Mouse (Mus musculus) layer of hippocampus, adult 8-10 months (tissue): ENCODE data around the gene Dck. TPM values are rescaled to one million over a fixed set of nuclear protein-coding genes. Genes with fewer than 3 reads are reported as not detected.
A peak's percentile ranks its signal among the peaks of the same experiment; 100 is the strongest.
"Not testable (repeated sequence)": the region's sequence is repeated elsewhere in the genome, so short reads cannot be mapped to it uniquely, and the experiment has no call there.

Source experiments
- DNase-seq, 2 experiments: peaks; one replicate each; pipeline ENCODE4 v3.0.0; 2022; ENCODE audit warnings: low spot score in 2 of 2
- total RNA-seq, 4 experiments: library from RNA; stranded (reverse); gene quantifications; 2 replicates each; pipeline ENCODE4 v1.2.4; 2022

The Dck gene
- total RNA-seq: 10 to 100 TPM; 12.1 to 14.0 (median 12.9) TPM

DNA sequence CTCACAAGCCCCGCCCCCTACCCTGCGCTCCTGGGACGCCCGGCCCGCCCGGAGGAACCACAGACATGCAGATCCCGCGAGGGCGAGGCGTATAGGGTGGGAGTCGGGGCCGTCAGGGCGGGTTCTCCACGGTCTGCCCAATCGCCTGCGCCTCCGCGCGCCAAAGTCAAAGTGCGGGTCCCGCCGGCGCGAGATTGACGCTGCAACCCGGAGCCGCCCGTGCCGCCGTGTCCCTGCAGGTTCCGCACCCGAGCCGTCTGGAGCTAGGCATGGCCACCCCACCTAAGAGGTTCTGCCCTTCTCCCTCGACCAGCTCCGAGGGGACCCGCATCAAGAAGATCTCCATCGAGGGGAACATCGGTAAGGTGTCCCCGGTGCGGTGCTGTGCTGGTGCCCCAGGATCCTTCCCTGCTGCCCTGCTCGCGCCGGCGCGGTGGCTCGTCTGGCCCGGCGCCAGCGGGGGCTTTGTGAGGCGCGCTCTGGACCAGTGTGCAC is at the start of gene Dck:
Gene Dck (plus strand): TSS at position 10 of the 495 bp plus-strand sequence.
- DNase-seq: peak; percentile 93 to 95

DNA sequence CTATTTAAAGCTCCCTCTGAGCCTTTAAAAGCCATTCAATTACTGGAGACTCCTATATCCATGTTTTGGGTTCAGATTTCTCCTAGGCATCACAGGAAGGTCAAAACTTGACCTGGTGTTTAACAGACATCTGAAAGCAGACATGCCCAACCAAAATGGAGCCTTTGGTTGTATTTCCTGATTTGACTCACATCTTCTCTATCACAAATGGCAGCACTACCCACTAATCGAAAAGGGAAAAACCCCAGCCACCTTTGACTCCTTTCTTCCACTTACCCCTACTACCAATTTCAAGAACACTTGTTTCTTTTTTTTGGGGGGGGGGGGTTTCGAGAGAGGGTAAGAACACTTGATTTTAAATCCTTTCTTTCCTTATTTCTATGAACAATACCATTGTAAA is 47.8 kb upstream of the Dck start:
- DNase-seq: no peak

DNA sequence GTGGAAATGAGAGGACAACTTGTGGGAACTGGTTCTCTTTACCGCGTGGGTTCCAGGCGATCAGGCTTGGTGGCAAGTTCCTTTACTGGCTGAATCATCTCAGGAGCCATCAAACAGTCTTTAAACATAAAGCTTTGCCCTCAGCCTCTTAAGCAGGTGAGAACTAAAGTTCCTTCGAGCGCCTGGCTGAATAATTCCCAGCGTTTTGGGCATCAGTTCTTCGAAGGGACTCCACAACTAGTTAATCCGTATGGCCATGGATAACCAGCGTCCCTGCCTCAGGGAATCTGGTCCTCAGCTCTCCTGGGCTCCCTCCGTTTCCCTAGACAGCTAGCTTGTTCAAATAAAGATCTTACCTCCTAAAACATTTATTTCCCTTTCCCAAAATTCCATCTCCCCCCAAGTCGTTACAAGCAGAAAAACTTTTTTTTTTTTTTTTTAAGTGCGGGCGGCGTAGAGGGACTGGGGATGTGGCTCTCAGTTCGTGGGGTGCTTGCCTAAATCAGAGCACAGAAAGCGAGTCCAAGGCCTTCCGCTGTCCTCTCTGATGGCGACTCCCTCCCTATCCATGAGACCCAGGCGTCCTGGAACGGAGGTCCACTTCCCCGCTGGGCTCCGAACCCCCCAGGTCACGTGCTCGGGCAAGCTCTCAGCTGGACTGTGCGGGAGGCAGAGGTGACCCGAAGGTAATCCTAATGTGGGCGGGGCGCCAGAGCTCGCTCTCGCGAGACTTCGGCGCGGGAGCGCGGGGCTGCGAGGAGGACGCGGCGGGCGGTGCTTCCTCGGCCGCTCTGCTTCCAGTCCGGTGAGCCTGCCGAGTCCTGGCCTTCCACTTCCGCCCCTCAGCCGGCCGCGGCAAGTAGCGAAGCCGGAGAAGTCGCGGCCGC is 44.4 kb upstream of the Dck start, which contains the start of gene Mob1b:
Gene Mob1b (plus strand): TSS at position 740 of the 887 bp plus-strand sequence.
- DNase-seq: peak; percentile 90 to 97

DNA sequence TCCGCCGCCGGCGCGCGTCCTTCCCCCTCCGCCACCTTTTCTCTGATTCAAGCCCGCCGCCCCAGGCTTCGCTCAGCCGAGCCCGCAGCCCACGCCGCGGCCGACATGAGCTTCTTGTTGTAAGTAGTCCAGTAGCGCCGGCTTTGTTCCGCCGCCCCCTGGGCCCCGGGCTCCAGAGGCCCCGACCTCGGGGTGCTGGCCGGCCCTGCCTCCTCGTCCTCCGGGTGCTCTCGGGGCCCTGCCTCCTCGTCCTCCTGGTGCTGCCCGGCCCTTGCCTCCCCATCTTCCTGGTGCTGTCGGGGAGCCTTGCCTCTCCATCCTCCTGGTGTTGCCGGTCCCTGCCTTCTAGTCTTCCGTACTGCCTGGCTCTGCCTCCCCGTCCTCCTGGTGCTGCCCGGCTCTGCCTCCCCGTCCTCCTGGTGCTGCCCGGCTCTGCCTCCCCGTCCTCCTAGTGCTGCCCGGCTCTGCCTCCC is 43.8 kb upstream of the Dck start:
- peak in 1 of 2 experiments; percentile 14 for DNase-seq

DNA sequence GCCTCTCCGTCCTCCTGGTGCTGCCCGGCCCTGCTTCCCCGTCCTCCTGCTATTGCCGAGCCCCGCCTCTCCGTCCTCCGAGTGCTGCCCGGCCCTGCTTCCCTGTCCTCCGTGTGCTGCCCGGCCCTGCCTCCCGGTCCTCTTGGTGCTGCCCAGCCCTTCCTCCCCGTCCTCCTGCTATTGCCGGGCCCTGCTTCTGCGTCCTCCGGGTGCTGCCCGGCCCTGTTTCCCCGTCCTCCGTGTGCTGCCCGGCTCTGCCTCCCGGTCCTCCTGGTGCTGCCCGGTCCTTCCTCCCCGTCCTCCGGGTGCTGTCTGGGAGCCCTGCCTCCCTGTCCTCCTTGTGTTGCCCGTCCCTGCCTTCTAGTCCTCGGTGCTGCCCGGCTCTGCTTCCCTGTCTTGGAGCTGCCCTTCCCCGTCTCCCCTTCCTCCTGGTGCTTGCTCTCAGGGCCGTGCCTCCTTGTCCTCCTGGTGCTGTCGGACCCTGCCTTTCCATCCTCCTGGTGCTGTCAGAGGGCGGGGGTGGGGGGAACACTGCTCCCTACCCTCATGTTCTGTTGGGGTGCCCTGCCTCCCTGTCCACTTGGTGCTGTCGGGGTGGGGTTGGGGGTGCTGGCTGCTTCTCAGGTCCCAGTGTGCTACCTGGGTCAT is 43.1 kb upstream of the Dck start:
- DNase-seq: peak; percentile 11

DNA sequence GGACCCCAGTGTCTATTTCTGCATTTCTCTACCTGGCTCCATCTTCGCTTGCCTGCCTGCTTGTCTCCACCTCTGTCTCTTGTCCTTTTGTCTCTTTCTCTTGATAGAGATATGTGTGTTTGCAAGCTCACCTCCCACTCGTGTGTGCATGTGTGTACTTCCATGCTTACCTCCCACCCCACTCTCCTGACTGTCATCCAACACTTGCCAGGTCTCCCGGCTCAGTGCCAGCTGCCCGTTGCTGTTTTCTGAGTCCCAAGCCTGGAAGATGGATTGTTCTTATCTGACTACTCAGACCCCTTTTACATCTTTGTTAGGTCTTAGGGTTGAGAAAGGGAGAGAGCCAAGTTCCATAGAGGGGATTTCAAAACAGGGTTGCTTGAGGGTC is 42.6 kb upstream of the Dck start:
- peak in 1 of 2 experiments; percentile 11 for DNase-seq

DNA sequence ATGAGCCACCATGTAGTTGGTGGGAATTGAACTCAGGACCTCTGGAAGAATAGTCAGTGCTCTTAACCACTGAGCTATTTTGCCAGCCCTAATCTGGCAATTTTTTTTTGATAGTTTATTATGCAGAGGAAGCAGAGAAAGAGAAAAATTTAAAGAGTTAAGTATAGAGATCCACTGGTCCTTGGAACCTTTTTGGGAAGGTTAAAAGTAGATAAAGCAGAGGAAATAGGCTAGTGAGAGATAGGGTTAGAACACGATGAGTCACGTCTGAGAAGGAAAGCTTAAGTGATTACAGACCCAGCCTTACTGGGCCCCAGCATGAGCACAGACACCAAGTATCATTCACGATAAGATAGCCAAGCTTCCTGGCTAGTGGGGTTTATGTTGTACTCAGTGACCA is 40.8 kb upstream of the Dck start:
- DNase-seq: no peak

DNA sequence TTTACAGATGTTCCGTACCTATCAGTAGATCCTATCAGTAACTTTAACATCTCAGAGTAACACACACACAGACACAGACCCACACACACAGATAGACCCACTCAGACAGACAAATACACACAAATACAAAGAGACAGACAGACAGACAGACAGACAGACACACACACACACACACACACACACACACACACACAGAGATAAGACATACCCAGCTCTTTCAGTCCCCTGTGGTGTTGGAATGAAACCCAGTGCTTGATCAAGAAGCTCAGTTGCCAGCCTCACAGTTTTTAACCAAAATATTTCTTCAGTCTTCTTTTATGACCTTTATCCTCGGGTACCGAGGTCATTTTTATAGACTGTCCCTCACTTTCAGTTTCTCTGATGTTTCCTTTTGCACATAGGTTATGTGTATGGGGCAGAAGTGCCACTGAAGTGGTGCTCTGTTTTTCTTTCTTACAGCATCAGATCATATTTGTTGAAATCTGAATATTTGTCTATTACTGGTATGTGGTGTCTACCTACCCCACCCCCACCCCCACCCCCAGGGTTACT is 37.1 kb upstream of the Dck start:
- DNase-seq: no peak

DNA sequence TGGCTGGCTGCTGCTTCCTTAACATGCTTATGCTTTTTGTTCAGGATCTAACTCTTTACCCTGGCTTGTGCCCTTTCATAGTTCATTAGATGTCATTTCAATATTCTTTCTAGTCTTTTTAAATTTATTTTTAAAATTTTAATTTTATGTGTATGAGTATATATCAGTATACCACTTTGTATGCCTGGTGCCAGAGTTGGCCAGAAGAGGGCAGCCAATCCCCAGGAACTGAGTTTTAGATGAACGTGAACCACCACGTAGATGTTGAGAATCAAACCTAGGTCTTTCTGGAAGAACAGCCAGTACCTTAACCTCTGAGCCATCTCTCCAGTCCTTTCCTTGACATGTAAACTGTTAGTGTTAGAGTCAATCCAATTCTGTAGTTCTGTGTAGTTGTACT is 30.0 kb upstream of the Dck start:
- DNase-seq: no peak

DNA sequence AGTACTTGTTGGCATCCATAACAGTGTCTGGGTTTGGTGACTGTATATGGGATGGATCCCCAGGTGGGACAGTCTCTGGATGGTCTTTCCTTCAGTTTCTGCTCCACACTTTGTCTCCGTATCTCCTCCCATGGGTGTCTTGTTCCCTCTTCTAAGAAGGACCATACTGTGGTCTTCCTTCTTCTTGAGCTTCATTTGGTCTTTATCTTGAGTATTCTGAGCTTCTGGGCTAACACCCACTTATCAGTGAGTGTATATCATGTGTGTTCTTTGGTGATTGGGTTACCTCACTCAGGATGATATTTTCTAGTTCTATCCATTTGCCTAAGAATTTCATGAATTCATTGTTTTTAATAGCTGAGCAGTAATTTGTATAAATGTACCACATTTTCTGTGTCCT is 23.7 kb upstream of the Dck start:
- not testable (repeated sequence) for DNase-seq

DNA sequence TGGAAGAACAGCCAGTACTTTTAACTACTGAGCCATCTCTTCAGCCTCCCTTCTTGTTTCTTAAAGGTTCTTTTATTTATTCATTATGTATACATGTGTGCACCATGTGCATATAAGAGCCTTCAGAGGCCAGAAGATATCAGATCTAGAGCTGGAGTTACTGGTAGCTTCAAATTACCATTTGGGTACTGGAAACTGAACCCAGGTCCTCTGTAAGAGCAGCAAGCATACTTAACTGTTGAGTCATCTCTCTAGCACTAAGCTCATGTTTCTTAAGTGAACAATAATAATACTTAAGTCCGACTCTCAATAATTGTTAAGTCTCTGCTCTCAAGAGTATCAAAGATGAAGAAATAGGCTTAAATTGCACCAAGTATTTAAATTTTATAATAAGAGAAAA is 17.0 kb upstream of the Dck start:
- DNase-seq: no peak

DNA sequence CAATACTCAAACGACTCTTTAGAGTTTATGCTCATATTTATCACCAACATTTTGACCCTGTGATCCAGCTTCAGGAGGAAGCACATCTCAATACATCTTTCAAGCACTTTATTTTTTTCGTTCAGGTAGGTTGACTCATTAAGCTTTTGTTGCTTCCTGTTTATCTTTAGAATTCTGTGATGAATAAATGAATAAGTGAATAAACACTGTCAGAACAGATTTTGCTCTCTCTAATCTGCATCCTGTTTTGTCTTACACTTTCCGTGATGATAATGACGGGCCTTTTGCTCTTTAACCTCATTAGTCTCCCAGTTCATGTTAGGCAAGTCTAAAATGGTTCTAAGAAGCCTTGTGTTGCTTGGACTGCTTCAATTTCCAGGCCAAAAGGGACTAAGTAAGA is 11.6 kb upstream of the Dck start:
- DNase-seq: no peak

DNA sequence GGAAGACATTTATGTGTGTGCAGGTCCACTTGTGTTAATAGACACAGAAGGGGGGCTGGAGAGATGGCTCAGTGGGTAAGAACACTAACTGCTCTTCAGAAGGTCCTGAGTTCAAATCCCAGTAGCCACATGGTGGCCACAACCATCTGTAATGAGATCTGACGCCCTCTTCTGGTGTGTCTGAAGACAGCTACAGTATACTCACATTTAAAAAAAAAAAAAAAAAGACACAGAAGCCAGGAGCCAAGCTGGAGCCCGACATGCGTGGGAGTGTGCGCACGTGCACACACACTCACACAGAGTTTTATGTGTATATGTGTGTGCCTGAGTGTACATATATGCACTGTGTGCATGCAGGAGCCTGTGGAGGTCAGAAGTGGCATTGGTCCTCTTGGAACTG is 2.2 kb upstream of the Dck start:
- no peak for DNase-seq

DNA sequence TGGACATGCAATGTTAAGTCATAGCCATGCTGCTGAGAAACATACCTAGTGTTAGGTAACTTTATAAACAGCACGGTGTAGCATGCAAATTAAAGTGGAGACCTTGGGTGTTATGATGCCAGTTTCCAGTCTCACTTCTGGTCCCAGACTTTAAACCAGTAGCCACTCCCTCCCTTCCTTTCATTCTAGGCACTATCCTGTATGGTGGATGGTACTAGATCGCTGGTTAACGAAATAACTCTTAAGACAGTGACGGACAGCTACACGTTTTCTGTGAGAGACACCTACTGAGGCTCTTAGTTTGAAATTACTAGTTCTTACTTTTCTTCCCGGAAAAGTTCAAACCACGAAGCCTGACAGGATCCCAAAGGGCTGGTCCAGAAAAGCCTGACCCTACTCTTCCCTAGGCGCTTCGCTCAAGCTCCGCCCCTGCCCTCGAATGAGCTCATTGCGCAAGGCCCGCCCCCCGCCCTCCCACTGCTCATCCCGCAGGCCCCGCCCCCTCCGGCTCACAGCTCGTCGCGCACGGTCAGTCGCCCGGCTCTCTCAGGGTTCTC is 288 bp upstream of the Dck start:
- DNase-seq: no peak

DNA sequence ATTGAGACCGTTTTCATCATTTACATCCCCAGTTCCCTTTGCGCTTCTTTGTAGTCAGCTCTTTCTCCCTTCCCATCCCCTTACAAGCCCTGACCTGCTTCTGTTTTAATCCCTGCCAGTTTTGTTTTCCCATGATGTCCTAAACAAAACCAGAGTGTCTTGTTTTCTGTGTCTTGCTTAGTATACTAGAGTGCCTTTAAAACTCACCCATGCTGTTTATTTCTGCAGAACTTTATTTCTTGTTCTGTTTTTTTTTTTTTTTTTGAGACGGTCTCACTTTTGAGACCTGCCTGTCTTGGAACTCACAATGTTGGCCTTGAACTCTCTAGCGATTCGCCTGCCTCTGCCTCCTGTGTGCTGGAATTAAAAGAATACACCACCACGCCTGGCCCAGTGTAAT is 791 bp downstream of the Dck start:
- no peak for DNase-seq

DNA sequence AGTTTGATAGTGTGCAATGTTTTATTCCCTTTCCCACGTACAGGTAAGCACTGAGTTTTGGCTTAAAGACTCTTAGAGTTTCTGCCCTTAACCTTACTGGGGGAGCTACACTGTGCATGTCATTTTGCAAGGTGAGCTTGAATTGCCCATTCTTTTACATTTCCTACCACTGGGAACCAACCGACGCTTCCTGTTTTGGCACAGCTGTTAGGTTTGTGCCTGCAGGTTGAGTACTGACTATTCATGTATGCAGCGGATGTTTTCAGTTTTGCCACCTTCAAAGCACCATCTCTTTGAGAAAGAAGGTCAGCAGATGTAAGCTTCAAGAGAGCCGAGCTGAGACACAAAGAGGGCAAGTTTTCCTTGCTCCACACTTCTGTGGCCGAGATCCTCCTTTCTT is 1.3 kb downstream of the Dck start:
- no peak for DNase-seq

DNA sequence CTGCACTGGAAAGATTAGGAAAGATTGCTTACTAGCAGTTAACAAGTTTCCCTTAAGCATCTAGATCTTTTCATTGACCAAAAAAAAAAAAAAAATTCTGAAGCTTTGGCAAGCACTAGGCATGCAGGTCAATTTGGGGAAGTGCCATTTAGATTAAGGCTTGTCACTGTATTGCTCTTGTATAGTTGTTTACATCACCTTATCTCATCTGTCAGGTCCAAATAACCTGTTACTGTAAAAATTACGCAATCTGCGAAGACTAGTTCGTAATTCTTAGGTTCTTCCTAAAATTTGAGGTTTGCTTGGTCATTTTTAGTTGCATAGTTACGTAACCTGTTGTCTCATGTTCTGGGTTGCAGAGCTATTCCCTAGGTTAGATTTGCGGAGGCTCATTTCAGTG is 2.1 kb downstream of the Dck start:
- DNase-seq: no peak

DNA sequence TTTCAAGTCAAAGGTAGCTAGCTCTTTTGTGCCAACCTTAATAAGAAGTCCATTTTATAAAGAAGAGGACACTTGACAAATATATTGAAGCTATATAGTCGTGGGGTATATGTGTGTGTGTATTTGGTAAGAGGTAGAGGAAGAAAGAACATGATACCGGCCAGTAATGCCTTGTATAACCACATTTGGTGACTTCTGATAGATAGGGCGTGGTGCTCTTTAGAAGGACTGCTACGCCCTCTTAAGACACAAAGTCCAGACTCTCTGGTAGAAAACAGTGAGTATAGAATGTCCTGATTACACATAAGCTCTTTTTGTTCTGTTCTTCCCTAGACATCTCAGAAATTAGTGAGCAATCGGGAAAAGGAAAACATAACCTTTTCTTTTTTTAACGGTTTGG is 3.4 kb downstream of the Dck start:
- no peak for DNase-seq

DNA sequence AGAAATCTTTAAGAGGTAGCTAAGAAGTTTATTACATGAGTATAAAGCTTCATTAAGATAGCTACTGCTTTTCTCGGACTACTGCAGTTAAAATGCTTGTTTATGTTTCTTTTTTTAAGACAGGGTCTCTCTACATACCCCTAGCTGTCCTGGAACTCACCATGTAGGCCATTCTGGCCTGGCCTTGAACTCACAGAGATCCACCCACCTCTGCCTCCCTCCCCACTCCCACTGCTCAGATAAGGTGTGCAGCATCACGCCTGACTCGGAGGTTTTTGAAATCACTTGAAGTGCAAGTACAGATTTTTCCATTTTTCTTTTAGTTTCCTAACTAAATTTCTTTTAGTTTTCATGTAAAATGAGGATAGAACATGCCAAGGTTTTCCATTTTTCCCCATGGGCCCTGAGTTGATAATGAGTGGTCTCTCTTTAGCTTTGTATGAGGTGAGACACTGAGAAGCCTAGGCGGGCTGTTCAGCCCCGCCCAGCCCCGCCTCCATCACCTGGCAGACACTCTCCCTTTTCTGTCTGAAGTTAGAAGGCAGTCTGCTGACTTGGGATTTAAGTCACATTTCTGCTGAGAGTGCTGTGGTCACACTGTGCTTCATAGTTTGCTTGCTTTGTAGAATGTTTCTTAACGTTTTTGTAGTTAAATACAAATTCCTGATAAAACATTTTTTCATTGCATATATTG is 17.4 kb downstream of the Dck start:
- no peak for DNase-seq

DNA sequence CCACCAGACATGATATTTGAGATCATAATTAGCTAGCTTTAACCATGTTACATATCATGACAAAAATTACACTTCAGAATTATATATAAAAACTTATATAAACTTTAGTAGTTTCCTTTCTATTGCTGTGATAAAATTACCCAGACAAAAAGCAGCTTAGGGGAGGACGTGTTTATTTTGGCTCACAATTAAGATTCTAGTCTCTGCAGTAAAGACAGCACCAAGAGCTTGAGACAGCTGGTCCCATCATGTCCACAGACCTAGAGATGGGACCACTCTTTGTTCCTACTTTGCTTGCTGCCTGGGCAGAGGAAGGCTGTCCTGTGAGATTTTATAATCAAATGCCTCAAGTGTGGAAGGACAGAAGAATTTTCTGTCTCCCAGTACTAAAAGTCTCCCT is 20.3 kb downstream of the Dck start:
- DNase-seq: no peak

DNA sequence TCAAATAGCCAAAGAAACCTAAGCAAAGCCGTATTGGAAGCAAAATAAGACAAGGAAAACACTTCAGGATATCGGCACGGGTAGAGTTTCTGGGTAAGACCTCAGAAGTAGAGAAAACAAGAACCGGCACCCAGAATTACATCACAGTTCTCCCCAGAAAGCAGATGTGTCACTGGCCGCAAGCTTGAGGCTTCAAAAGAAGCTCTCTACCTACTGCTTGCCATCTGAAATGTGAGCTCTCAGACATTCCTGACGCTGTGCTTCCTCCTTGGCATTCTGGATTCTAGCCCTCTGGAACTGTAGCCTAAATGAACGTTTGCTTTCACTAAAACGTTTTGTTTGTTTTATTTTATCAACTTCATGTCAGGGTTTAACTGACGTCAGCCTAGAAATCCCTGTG is 25.9 kb downstream of the Dck start:
- no peak for DNase-seq
